9 mouse cellular contexts compared by ENCODE assay signal in genomic region chr2:153851030-153851360, GRCm38 (mm10). TPM values are rescaled to one million over a fixed set of nuclear protein-coding genes. Genes with fewer than 3 reads are reported as not detected.
DNase-seq lines count a peak whose midpoint lies in the region; ATAC-seq and TF ChIP-seq lines count a peak whose summit lies in the region.
"Had no signal": no experiment of that assay in that cellular context is flagged by ENCODE, and none has a peak within 500 bp of the region (broad histone marks: within the 10 kb centered on the region; RNA-seq: fewer than 3 reads in every experiment).

No protein-coding gene starts in this region.

- no peak for TF ChIP-seq POLR2A in ES-Bruce4 (IDR thresholded peaks at IDR 0.05; ENCODE audit: insufficient read depth, low read length)

- no peaks in the 10 kb centered on the region for H3K36me3 ChIP-seq in forebrain, postnatal 0 days (ENCODE audit: insufficient read depth)
- H3K36me3 ChIP-seq in forebrain, embryonic 16.5 days (ENCODE audit: control insufficient read depth, insufficient read depth) = no peaks in the 10 kb centered on the region
- H3K36me3 ChIP-seq in ES-Bruce4 (ENCODE audit: control insufficient read depth, insufficient read depth, low read length, poor library complexity, severe bottlenecking) = no peaks in the 10 kb centered on the region
- H3K36me3 ChIP-seq in splenic B cell, adult 2 months (ENCODE audit: control insufficient read depth, insufficient read depth, low read length, poor library complexity, severe bottlenecking) = no peaks in the 10 kb centered on the region
- H3K36me3 ChIP-seq: limb, embryonic 12.5 days had no signal

- TF ChIP-seq EP300 in ES-Bruce4 (IDR thresholded peaks at IDR 0.05; ENCODE audit: insufficient read depth, low read depth, low read length) = no peak

- H3K27ac ChIP-seq in forebrain, postnatal 0 days (ENCODE audit: low read depth, low read length) = no peak overlapping the region
- no peak overlapping the region for H3K27ac ChIP-seq in forebrain, embryonic 16.5 days (ENCODE audit: low read length)
- H3K27ac ChIP-seq in ES-Bruce4 (ENCODE audit: insufficient read depth, low read length) = no peak overlapping the region
- H3K27ac ChIP-seq: limb, embryonic 12.5 days had no signal

- 55% methylated on average over 4 of the region's 4 CpGs for WGBS in forebrain, postnatal 0 days
- 46% methylated on average over 4 of the region's 4 CpGs for whole genome bisulfite sequencing in forebrain, embryonic 16.5 days

- no peaks in the 10 kb centered on the region for H3K27me3 ChIP-seq in forebrain, postnatal 0 days (ENCODE audit: insufficient read depth, low read length)
- H3K27me3 ChIP-seq in forebrain, embryonic 16.5 days (replicated peaks; ENCODE audit: control insufficient read depth, insufficient read depth, low read length) = no peaks in the 10 kb centered on the region
- H3K27me3 ChIP-seq in ES-Bruce4 (ENCODE audit: control insufficient read depth, insufficient read depth, low read length, poor library complexity, severe bottlenecking) = no peaks in the 10 kb centered on the region
- no peaks in the 10 kb centered on the region for H3K27me3 ChIP-seq in splenic B cell, adult 2 months (ENCODE audit: control insufficient read depth, insufficient read depth, low read length, poor library complexity, severe bottlenecking)
- H3K27me3 ChIP-seq: limb, embryonic 12.5 days had no signal

- H3K4me3 ChIP-seq in forebrain, postnatal 0 days (ENCODE audit: low read depth, low read length) = no peak overlapping the region
- H3K4me3 ChIP-seq in forebrain, embryonic 16.5 days (replicated peaks; ENCODE audit: low read length) = no peak overlapping the region
- no peak overlapping the region for H3K4me3 ChIP-seq in ES-Bruce4 (ENCODE audit: low read depth, low read length)
- H3K4me3 ChIP-seq: limb, embryonic 12.5 days had no signal

- H3K4me2 ChIP-seq in forebrain, postnatal 0 days (ENCODE audit: low read depth) = no peak overlapping the region
- H3K4me2 ChIP-seq in forebrain, embryonic 16.5 days (ENCODE audit: low read length) = no peak overlapping the region
- H3K4me2 ChIP-seq: limb, embryonic 12.5 days had no signal

- peak; percentile 32; the same call in 1 of the 2 replicates for TF ChIP-seq CTCF in forebrain, postnatal 0 days (IDR thresholded peaks at IDR 0.05; ENCODE audit: low read depth)
- TF ChIP-seq CTCF in ES-Bruce4 (IDR thresholded peaks at IDR 0.05; ENCODE audit: low read depth, low read length) = peak; percentile 42

- H3K9ac ChIP-seq in forebrain, postnatal 0 days = no peak overlapping the region
- H3K9ac ChIP-seq in forebrain, embryonic 16.5 days (replicated peaks; ENCODE audit: low read depth, low read length) = no peak overlapping the region
- H3K9ac ChIP-seq in ES-Bruce4 (ENCODE audit: low read depth, poor library complexity, severe bottlenecking) = no peak overlapping the region
- H3K9ac ChIP-seq: limb, embryonic 12.5 days had no signal

- H3K4me1 ChIP-seq in forebrain, postnatal 0 days (ENCODE audit: insufficient read depth) = no peaks in the 10 kb centered on the region
- no peaks in the 10 kb centered on the region for H3K4me1 ChIP-seq in forebrain, embryonic 16.5 days (replicated peaks; ENCODE audit: control insufficient read depth, insufficient read depth, low read length)
- no peaks in the 10 kb centered on the region for H3K4me1 ChIP-seq in ES-Bruce4 (ENCODE audit: control insufficient read depth, insufficient read depth, low read length)
- H3K4me1 ChIP-seq: limb, embryonic 12.5 days had no signal

- 0 out of 2 replicates have a peak, but pooled peaks cover 4% of the 10 kb centered on the region for H3K9me3 ChIP-seq in forebrain, postnatal 0 days (ENCODE audit: low read length)
- H3K9me3 ChIP-seq in forebrain, embryonic 16.5 days (ENCODE audit: control insufficient read depth, low read length) = no peaks in the 10 kb centered on the region
- no peaks in the 10 kb centered on the region for H3K9me3 ChIP-seq in ES-Bruce4 (replicated peaks; ENCODE audit: control insufficient read depth, insufficient read depth, low read length, poor library complexity, severe bottlenecking)
- H3K9me3 ChIP-seq: limb, embryonic 12.5 days had no signal

- ATAC-seq in forebrain, postnatal 0 days = no peak
- no peak for ATAC-seq in forebrain, embryonic 16.5 days

- DNase-seq in forebrain, postnatal 0 days = peak; percentile 48
- peak; percentile 79 for DNase-seq in cerebellum, adult 11-12 months
- DNase-seq in gastrocnemius, adult 18-20 months (ENCODE audit: low spot score) = peak; percentile 8
- DNase-seq in layer of hippocampus, adult 9-10 months (ENCODE audit: low spot score) = peak; percentile 33
- DNase-seq in lung, postnatal 36 days = peak; percentile 75
- DNase-seq in splenic B cell, adult 2 months (ENCODE audit: low read depth, low spot score) = peak; percentile 58

RNA-seq across cellular contexts. Expression of gene Sun5, which starts 19.9 kb away (rescaled TPM):
- not detected in 2 replicates for total RNA-seq in forebrain, postnatal 0 days (2014; rRNA removed)
- not detected in 2 replicates for polyA plus RNA-seq in forebrain, postnatal 0 days (2015; fragmentation: Nextera tagmentation; extraction: Ambion mirVana)
- not detected in 2 replicates for polyA plus RNA-seq in forebrain, embryonic 16.5 days (2015; fragmentation: Nextera tagmentation; extraction: Ambion mirVana)
- not detected in 2 replicates for polyA plus RNA-seq in ES-Bruce4 (2011; ENCODE audit: insufficient read depth, insufficient read length, low read depth, missing spikeins)
- total RNA-seq in gastrocnemius, adult 18-20 months (2021) = not detected
- polyA plus RNA-seq: limb, embryonic 12.5 days had no signal

RNA-seq across cellular contexts. Expression of gene Bpifb2, which starts 23.9 kb away (rescaled TPM):
- not detected in 2 replicates for total RNA-seq in forebrain, postnatal 0 days (2014; rRNA removed)
- not detected in 2 replicates for polyA plus RNA-seq in forebrain, postnatal 0 days (2015; fragmentation: Nextera tagmentation; extraction: Ambion mirVana)
- not detected in 2 replicates for polyA plus RNA-seq in forebrain, embryonic 16.5 days (2015; fragmentation: Nextera tagmentation; extraction: Ambion mirVana)
- not detected in 2 replicates for polyA plus RNA-seq in ES-Bruce4 (2011; ENCODE audit: insufficient read depth, insufficient read length, low read depth, missing spikeins)
- total RNA-seq in gastrocnemius, adult 18-20 months (2021) = not detected
- polyA plus RNA-seq: limb, embryonic 12.5 days had no signal

RNA-seq across cellular contexts. Expression of gene Bpifb6, which starts 49.2 kb away (rescaled TPM):
- 0.46 TPM in 1 of 2 replicates, not detected in the other for total RNA-seq in forebrain, postnatal 0 days (2014; rRNA removed)
- not detected in 2 replicates for polyA plus RNA-seq in forebrain, postnatal 0 days (2015; fragmentation: Nextera tagmentation; extraction: Ambion mirVana)
- not detected in 2 replicates for polyA plus RNA-seq in forebrain, embryonic 16.5 days (2015; fragmentation: Nextera tagmentation; extraction: Ambion mirVana)
- not detected in 2 replicates for polyA plus RNA-seq in ES-Bruce4 (2011; ENCODE audit: insufficient read depth, insufficient read length, low read depth, missing spikeins)
- not detected for total RNA-seq in gastrocnemius, adult 18-20 months (2021)
- polyA plus RNA-seq: limb, embryonic 12.5 days had no signal

Comparison
In these comparisons a context has a peak if more than half of its experiments do, and no peak if none do; other contexts are left out.
1. DNase-seq: peak in every context shown above with its lines; median percentile 79 in cerebellum, adult 11-12 months; 75 in lung, postnatal 36 days; 58 in splenic B cell, adult 2 months; 48 in forebrain, postnatal 0 days; 33 in layer of hippocampus, adult 9-10 months; 8 in gastrocnemius, adult 18-20 months.